Mouse (Mus musculus) stomach, postnatal 0 days (tissue): Measurements from ENCODE around the gene Mylk. TPM values are rescaled to one million over a fixed set of nuclear protein-coding genes. Genes with fewer than 3 reads are reported as not detected.

Source experiments
- ATAC-seq: fragments of 200-750 bp; cut with Nextera tagmentation; 2 replicates; pipeline ENCODE4 v1.8.0; 2017; ENCODE audit not compliant: low FRiP score, low TSS enrichment
- DNase-seq: peaks from one replicate; pipeline ENCODE4 v3.0.0-alpha.2; 2016; ENCODE audit warnings: low spot score
- H3K27ac ChIP-seq: fragments of 300-500 bp; sonication (generic); replicated peaks from 2 replicates; pipeline ENCODE4 v1.5.1; 2014; ENCODE audit warnings: mild to moderate bottlenecking, control low read depth
- H3K27me3 ChIP-seq: fragments of 300-500 bp; sonication (generic); 2 replicates; pipeline ENCODE4 v1.6.1; 2014; ENCODE audit warnings: low read length; ENCODE audit not compliant: control insufficient read depth, insufficient read depth
- H3K36me3 ChIP-seq: fragments of 300-500 bp; sonication (generic); 2 replicates; pipeline ENCODE4 v1.6.1; 2014; ENCODE audit warnings: low read length, mixed read lengths; ENCODE audit not compliant: control insufficient read depth, insufficient read depth
- H3K4me1 ChIP-seq: fragments of 300-500 bp; sonication (generic); replicated peaks from 2 replicates; pipeline ENCODE4 v1.6.1; 2014; ENCODE audit warnings: antibody characterized with exemption; ENCODE audit not compliant: control insufficient read depth, insufficient read depth
- H3K4me2 ChIP-seq: fragments of 300-500 bp; sonication (generic); replicated peaks from 2 replicates; pipeline ENCODE4 v1.6.1; 2014; ENCODE audit warnings: low read depth, mild to moderate bottlenecking, control low read depth, moderate library complexity
- H3K4me3 ChIP-seq: fragments of 300-500 bp; sonication (generic); 2 replicates; pipeline ENCODE4 v1.5.1; 2014; ENCODE audit warnings: low read depth, low read length, control low read depth
- H3K9ac ChIP-seq: fragments of 300-500 bp; sonication (generic); 2 replicates; pipeline ENCODE4 v1.6.1; 2014; ENCODE audit warnings: mild to moderate bottlenecking, low read length, control low read depth, mixed read lengths
- H3K9me3 ChIP-seq: fragments of 300-500 bp; sonication (generic); 2 replicates; pipeline ENCODE4 v1.6.1; 2016; ENCODE audit warnings: low read length; ENCODE audit not compliant: control insufficient read depth
- CTCF ChIP-seq: IDR thresholded peaks from 2 replicates; pipeline ENCODE4 v1.5.1; 2016; ENCODE audit warnings: antibody characterized with exemption, low read depth, mild to moderate bottlenecking, moderate library complexity
- EP300 ChIP-seq: optimal IDR thresholded peaks from 2 replicates; pipeline ENCODE3; 2016; ENCODE audit warnings: antibody characterized with exemption
- WGBS: fragments of 180-500 bp; shearing (Covaris S2); extraction: QIAGEN DNeasy Blood & Tissue Kit; methylation state at CpG from one replicate; pipeline ENCODE4 v1.1.7; 2014; 5-methylcytosine and 5-hydroxymethylcytosine counted together
- polyA plus RNA-seq: library from polyadenylated mRNA; unstranded; fragments of >200 nt; fragmentation: Nextera tagmentation; extraction: Ambion mirVana; gene quantifications from 2 replicates; pipeline ENCODE4 v1.2.1, GENCODE M21; 2015

Gene Mylk
- polyA plus RNA-seq, 1 experiment from 2014 or later = 480 TPM

DNA sequence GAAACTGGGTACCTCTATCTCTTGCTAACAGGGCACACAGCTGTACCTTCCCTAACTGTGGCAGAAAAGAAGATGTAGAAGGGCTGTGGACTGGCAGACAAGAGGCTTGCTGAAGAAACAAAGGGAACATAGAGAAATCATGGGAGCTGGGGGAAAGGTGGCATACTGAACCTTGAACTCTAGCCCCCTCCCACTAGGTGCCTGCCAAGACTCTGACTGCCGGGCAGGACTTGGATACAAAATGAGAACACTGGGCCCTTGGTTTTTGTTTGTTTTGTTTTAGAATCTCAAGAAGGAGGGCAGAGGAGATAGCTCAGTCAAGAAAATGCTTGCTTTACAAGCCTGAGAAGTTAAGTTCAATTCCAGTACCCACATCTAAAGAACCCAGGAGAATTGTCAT, 262.4 kb downstream of the Mylk start:
- Histone ChIP-seq H3K4me3 (no peak overlapping the region), H3K4me2 (no peak overlapping the region), H3K9ac (no peak overlapping the region), H3K9me3 (no peaks in the 10 kb centered on the region), H3K27ac (no peak overlapping the region), H3K4me1 (no peaks in the 10 kb centered on the region), H3K27me3 (no peaks in the 10 kb centered on the region), H3K36me3 (no peaks in the 10 kb centered on the region)
- TF ChIP-seq EP300 = no peak
- no peak for TF ChIP-seq CTCF
- WGBS = 50% methylated on average over 1 of the region's 1 CpGs
- no peak for DNase-seq
- ATAC-seq = no peak

- no peak overlapping the region for H3K9ac ChIP-seq
- H3K27me3 ChIP-seq = no peaks in the 10 kb centered on the region
- H3K9me3 ChIP-seq = no peaks in the 10 kb centered on the region
- H3K4me2 ChIP-seq = no peak overlapping the region
- DNase-seq (no peak), ATAC-seq (no peak)
- no peak for TF ChIP-seq EP300
- TF ChIP-seq CTCF = no peak
- H3K4me1 ChIP-seq = no peaks in the 10 kb centered on the region
- H3K4me3 ChIP-seq = no peak overlapping the region
- no peaks in the 10 kb centered on the region for H3K36me3 ChIP-seq
- H3K27ac ChIP-seq = no peak overlapping the region
These were observed 263.4 kb downstream of the Mylk start for GRCm38 (mm10) chr16:35008447-35008846.

DNA sequence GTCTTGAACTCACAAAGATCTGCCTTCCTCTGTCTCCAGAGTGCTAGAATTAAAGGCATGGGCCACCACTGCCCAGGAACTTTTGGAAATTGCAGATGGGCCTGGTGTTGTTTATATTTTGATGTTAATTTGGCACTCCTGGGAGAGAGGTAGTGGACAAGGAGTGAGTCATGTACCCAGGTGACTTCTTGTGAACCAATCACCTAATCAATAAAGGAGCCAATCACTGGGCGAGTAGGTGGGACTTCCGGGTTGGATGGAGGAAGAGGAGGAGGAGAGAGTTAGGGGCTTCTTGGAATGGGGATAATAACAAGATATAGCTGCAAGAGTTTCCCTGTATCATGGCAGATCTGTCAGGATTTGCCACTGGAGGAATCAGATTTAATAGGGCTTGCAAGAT, 268.5 kb downstream of the Mylk start:
- no peaks in the 10 kb centered on the region for H3K9me3 ChIP-seq
- WGBS = 70% methylated on average over 2 of the region's 2 CpGs
- no peak overlapping the region for H3K9ac ChIP-seq
- no peak for DNase-seq
- no peak overlapping the region for H3K4me3 ChIP-seq
- H3K4me1 ChIP-seq = no peaks in the 10 kb centered on the region
- no peak for ATAC-seq
- H3K4me2 ChIP-seq = no peak overlapping the region
- H3K27me3 ChIP-seq = no peaks in the 10 kb centered on the region
- no peak for TF ChIP-seq CTCF
- no peak for TF ChIP-seq EP300
- no peaks in the 10 kb centered on the region for H3K36me3 ChIP-seq
- no peak overlapping the region for H3K27ac ChIP-seq

- no peaks in the 10 kb centered on the region for H3K4me1 ChIP-seq
- WGBS = 73% methylated on average over 3 of the region's 3 CpGs
- H3K4me2 ChIP-seq = no peak overlapping the region
- no peaks in the 10 kb centered on the region for H3K9me3 ChIP-seq
- no peak for ATAC-seq
- H3K27ac ChIP-seq = no peak overlapping the region
- TF ChIP-seq EP300 = no peak
- TF ChIP-seq CTCF = no peak
- H3K4me3 ChIP-seq = no peak overlapping the region
- DNase-seq = no peak
- H3K9ac ChIP-seq = no peak overlapping the region
- no peaks in the 10 kb centered on the region for H3K36me3 ChIP-seq
- no peaks in the 10 kb centered on the region for H3K27me3 ChIP-seq
These were observed 271.5 kb downstream of the Mylk start for GRCm38 (mm10) chr16:35016491-35016890.

- WGBS = 74% methylated on average over 1 of the region's 1 CpGs
- no peaks in the 10 kb centered on the region for H3K27me3 ChIP-seq
- H3K9ac ChIP-seq = no peak overlapping the region
- H3K4me1 ChIP-seq = no peaks in the 10 kb centered on the region
- TF ChIP-seq EP300 = no peak
- no peak for TF ChIP-seq CTCF
- no peak for DNase-seq
- no peak overlapping the region for H3K4me3 ChIP-seq
- H3K4me2 ChIP-seq = no peak overlapping the region
- ATAC-seq = no peak
- no peaks in the 10 kb centered on the region for H3K9me3 ChIP-seq
- H3K27ac ChIP-seq = no peak overlapping the region
- H3K36me3 ChIP-seq = no peaks in the 10 kb centered on the region
These were observed 273.5 kb downstream of the Mylk start for GRCm38 (mm10) chr16:35018470-35018974.

DNA sequence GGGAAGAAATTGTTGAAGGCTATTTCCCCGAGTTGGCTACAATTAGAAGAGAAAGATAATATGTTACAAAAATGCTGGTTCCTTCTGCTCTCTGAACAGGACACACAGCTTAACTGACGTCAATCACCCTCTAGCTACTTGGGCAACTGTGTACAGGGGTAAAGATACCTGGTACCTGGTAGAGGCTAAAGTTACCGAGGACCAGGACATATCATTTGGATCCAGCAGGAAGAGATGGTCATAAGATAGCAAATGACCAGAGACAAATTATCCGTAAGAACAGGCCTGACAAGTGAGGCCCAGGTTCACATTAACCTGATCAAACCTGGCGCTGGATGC, 276.9 kb downstream of the Mylk start:
- H3K36me3 ChIP-seq = no peaks in the 10 kb centered on the region
- TF ChIP-seq CTCF (no peak), EP300 (no peak)
- no peaks in the 10 kb centered on the region for H3K9me3 ChIP-seq
- no peak for ATAC-seq
- no peak overlapping the region for H3K9ac ChIP-seq
- H3K4me3 ChIP-seq = peak overlapping the region; percentile 90
- no peaks in the 10 kb centered on the region for H3K4me1 ChIP-seq
- peak overlapping the region; percentile 49; the same call in 1 of the 2 replicates for H3K27ac ChIP-seq
- H3K4me2 ChIP-seq = peak overlapping the region; percentile 74
- DNase-seq = no peak
- H3K27me3 ChIP-seq = no peaks in the 10 kb centered on the region
- WGBS = 54% methylated on average over 5 of the region's 5 CpGs
